Mouse (Mus musculus) kidney, adult 10 weeks (tissue): ENCODE measurements around the gene Pramel7. TPM values are rescaled to one million over a fixed set of nuclear protein-coding genes. Genes with fewer than 3 reads are reported as not detected.

ENCODE experiments used
- polyA plus RNA-seq: library from polyadenylated mRNA; stranded (reverse); fragments of 350-450 nt; fragmentation: Illumina TruSeq; extraction: RNeasy Lipid Tissue Mini Kit (QIAGEN cat#74804); gene quantifications from one replicate; pipeline ENCODE4 v1.2.3, GENCODE M21; 2014; ENCODE audit warnings: low read depth, low replicate concordance

Pramel7 gene
- not detected for polyA plus RNA-seq

DNA sequence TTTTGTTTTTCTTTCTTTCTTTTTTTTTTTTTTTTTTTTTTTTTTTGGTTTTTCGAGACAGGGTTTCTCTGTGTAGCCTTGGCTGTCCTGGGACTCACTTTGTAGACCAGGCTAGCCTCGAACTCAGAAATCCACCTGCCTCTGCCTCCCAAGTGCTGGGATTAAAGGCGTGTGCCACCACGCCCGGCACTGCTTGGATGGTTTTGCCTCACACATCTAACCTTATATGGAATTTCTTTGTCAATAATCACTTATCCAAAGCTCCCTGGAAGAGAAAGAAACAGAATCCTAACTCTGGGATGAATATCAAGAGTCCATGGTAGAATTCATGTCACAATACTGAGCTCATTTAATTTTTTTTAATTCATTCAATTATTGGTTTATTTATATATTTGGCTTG is at the start of gene Pramel7:
Gene Pramel7, minus strand, starts transcription at position 101 of the 400 bp plus-strand sequence.

DNA sequence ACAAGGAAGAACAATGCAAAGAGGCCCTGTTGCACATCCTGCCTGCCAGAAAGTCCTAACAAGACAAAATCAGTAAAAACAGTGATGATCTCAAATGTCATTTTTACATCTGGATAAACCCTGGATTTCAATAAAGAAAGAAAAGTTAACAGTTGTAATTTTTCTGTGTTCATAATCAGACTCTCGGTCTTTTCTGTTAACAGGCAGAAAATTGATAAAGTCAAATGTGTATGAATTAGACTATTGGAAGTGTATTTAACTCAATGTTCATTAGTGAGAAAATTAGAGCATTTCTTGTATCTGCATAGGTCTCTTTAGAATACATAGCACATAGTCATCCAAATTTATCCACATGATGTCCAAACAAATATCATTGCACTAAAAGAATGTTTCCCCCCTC is 48.5 kb upstream of the Pramel7 start, which contains the start of gene Olfr1128:
Gene Olfr1128, minus strand, starts transcription at position 101 of the 400 bp plus-strand sequence.

DNA sequence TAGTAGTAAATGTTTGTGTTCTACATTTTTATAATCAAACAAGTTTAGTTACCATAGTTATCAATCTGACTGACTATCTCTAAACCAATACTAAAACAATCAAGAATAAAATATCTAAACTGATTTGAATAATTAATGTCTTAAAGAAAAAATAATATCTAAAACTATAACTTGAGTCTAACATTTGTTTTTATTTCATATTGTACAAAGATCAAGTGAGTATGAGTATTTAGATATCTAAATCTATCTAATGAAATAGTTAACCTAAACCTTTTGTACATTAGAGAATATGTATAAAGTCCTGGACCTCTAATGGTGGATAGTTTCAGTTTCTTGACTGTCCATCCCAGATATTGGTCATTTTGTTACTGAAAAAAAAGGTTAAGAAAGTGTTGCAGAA is 34.6 kb upstream of the Pramel7 start, which contains the start of gene Olfr153:
Gene Olfr153, plus strand, starts transcription at position 301 of the 400 bp plus-strand sequence.

DNA sequence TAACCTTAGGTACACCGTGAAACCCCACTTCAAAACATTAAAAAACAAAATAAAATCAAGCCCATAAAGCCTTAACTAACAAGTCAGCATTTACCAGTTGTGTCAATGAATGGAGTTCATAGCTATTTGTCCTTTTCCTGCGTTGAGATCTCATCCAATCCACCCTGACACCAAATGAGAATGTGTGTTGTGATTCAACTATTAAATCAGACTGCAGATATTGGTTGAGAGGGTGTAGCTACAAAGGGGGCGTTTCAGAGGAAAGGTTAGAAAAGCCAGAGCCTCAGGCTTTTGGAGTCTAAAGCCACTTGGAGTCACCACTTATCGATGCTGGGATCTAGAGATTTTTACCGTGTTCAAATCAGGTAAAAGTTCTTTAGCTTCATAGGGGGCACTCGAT is 9.4 kb upstream of the Pramel7 start, which contains the start of gene Pramel6:
Gene Pramel6, plus strand, starts transcription at position 301 of the 400 bp plus-strand sequence.

DNA sequence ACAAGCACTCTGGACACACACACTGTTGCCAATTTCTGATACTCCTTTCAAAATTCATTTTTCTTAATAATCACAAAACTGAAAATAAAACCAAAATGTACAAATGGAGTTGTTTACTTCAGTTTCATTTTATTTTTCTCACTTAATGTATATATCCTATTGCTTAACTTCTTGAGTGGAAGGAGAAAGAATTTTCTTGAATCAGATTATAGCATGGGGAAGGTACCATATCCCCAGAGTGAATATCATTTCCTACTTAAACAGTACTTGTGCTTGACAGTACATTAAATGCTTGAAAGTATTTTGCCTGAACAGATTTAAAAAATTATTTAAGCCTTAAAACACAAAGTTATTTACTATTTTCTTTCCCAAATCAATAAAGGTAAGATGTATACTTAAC is 43.2 kb downstream of the Pramel7 start, which contains the start of gene Olfr1126:
Gene Olfr1126, plus strand, starts transcription at position 301 of the 400 bp plus-strand sequence.

Other genes with a start within 250 kb of the Pramel7 start
- not detected for gene Olfr1115, start 249.1 kb downstream of the Pramel7 start, polyA plus RNA-seq
- not detected for gene Olfr1116, start 229.6 kb downstream of the Pramel7 start, polyA plus RNA-seq
- not detected for gene Olfr1118, start 189.5 kb downstream of the Pramel7 start, polyA plus RNA-seq
- not detected for gene Olfr1120, start 142.3 kb downstream of the Pramel7 start, polyA plus RNA-seq
- gene Olfr1121, start 127.2 kb downstream of the Pramel7 start, polyA plus RNA-seq = not detected
- not detected for gene Olfr1122, start 111.2 kb downstream of the Pramel7 start, polyA plus RNA-seq
- not detected for gene Olfr1123, start 80.5 kb downstream of the Pramel7 start, polyA plus RNA-seq
- not detected for gene Olfr1124, start 66.8 kb downstream of the Pramel7 start, polyA plus RNA-seq
- not detected for gene Olfr1126, start 43.1 kb downstream of the Pramel7 start, polyA plus RNA-seq
- not detected for gene Pramel6, start 9.5 kb upstream of the Pramel7 start, polyA plus RNA-seq
- not detected for gene Olfr153, start 34.7 kb upstream of the Pramel7 start, polyA plus RNA-seq
- not detected for gene Olfr1128, start 48.4 kb upstream of the Pramel7 start, polyA plus RNA-seq
- not detected for gene Olfr1129, start 76.8 kb upstream of the Pramel7 start, polyA plus RNA-seq
- gene Olfr1130, start 109.1 kb upstream of the Pramel7 start, polyA plus RNA-seq = not detected
- gene Olfr1131, start 130.0 kb upstream of the Pramel7 start, polyA plus RNA-seq = not detected
- not detected for gene Olfr1132, start 140.4 kb upstream of the Pramel7 start, polyA plus RNA-seq
- gene Olfr1133, start 150.3 kb upstream of the Pramel7 start, polyA plus RNA-seq = not detected
- gene Olfr1134, start 161.4 kb upstream of the Pramel7 start, polyA plus RNA-seq = not detected
- not detected for gene Olfr1135, start 176.6 kb upstream of the Pramel7 start, polyA plus RNA-seq
- not detected for gene Olfr1136, start 196.9 kb upstream of the Pramel7 start, polyA plus RNA-seq
- not detected for gene Olfr1137, start 216.1 kb upstream of the Pramel7 start, polyA plus RNA-seq
- not detected for gene Olfr1138, start 242.9 kb upstream of the Pramel7 start, polyA plus RNA-seq
- not detected for gene Olfr1140, start 246.7 kb upstream of the Pramel7 start, polyA plus RNA-seq